Mouse (Mus musculus): ENCODE measurements around the gene Col15a1.

The Col15a1 gene

DNA sequence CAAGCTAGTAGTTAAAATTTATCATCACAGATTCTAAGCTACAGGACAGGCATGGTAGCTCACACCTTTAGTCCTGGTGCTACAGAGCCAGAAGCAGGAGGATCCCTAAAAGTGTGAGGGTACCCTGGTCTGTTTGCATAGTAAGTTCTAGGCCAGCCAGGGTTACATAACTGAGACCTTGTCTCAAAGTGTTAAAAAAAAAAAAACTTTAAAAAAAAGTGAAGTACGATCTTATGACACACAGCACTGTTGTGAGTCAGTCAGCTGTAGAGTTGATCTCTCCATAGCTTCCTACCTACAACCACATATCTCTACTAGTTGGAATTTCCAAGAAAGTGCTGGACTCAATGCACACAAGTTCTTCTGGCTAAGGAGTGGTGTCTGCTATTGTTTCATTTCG, 67.0 kb downstream of the Col15a1 start:
- no peak for DNase-seq

DNA sequence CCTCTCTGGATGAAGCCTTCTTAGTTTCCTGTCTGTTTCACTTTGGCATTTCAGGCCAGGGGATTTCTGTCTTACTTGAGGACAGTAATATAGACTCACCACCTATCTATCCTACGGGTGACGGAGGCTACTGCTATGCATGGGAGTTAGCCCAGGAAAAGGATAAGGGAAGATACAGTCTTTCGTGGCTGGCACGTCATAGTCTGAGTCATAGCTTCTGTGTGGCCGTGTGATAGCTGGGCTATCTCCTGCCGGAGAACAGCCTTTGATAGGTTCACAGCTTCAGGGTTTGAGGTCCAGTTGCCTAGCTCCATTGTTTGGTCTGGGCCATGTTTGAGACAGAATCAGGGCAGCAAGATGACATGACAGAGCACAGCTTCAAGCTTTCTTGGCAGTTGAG, 70.4 kb downstream of the Col15a1 start:
- no peak for DNase-seq

DNA sequence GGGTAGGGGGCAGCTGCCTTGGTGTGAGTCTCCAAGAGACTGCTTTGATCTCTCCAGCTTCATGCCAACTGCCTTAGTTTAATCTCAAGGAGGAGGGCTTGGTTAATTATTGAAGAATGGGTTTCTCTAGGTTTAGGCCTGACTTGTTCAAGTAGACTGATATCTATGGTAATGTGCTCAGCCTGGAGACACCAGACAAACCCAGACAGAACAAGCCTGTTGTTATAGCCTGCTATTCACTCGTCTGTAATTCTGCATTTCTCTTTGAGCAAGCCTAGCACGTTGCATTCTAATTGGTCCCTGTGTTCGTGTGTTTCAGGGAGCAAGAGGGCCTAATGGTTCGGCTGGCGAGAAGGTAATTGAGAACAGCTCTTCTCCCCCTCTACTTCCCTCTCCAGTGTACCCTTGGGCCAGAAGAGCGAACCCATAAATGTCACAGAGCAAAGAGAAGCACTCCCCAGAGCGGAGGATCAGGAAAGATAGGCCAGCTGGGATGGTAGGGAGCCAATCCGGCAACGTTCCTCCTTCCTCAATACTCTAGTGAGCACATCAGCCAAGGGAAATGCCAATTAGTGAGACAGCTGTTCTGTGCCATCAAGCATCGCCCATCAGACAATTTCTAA, 71.2 kb downstream of the Col15a1 start:
- no peak for DNase-seq

DNA sequence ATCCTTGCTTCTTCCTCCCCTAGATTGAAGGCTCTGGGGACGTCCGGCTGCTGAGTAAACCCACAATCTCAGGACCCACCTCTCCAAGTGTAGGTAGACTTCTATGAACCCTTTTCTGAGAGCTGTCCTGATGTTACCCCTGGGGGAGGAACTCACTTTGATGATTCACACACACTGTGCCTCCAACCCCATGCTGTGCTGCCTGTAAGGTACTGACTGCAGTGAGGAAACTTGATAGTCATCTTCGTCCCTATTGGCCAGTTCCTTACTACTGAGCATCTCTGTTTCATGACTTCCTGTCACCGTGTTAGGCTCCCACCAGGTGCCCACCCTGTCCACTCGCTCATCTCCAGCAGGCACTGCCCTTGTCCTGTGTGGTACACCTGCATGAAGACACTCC, 72.2 kb downstream of the Col15a1 start:
- no peak for DNase-seq

DNA sequence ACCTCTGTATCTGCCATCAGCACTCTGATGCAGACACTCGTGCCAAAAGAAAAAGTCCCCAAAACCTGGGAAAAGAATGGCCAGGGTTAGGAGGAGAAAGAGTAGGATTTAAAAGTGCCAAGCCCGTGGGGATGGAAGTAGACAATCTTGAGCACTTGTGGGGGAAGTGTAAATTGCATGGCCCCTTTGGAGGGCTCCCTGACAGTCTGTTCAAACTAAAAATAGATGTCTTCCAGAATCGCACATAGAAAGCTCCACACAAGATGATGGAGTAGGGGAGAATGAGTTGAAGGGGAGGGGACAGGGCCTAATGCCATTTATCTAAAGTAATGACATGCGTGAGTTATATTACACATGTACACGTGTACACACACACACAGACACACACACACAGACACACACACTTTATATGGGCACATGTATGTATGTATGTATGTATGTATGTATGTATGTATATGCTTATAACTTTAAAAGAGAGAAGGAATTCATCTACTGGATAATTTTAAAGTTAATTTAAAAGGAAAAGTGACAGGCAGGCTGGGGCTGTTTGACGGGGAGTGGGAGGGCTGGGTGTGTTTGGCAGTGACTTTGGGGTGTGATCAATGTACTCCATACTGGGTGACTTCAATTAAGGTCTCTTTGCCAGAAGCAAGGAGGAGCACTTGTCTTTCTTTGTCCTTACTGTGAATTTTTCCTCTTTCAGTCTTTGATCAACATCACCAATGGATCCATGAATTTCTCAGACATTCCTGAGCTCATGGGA, 74.1 kb downstream of the Col15a1 start:
- DNase-seq: no peak

DNA sequence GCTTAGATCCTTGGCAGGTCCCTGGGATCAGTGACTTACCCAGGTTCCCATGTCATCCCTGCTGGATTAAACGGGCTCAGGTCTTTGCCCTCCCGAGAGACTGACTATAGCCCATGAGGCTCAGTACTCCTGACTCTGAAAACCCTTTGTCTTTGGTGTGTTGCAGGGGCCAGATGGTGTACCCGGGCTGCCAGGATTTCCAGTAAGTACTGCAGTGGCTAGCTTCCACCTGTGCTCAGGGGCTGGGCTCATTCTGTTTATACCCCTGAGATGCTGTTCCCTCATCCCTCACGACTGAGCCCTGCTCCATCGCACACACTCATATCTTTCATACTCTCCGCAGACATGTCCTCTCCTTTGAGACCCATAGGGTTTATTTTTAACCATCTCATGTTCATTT, 76.3 kb downstream of the Col15a1 start:
- peak; percentile 49 for DNase-seq

DNA sequence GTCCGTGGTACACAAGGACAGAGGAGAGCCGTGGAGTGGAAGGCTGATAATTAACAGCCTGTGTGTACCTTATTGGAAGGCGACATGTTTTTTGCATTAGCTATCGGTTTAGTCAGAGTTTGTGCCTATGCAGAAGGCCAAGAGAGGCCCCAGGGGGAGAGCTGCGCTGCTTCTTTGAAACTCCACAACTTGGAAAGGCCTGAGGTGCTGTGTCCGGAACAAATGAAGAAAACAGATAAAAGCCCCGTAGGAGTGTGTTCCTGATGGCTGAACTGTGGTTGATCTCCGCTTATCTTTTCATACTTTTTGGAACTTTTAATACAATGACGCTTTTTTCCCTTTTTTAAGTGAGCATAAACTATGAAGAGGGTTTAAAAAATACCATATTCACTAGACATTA, 76.9 kb downstream of the Col15a1 start:
- DNase-seq: no peak

DNA sequence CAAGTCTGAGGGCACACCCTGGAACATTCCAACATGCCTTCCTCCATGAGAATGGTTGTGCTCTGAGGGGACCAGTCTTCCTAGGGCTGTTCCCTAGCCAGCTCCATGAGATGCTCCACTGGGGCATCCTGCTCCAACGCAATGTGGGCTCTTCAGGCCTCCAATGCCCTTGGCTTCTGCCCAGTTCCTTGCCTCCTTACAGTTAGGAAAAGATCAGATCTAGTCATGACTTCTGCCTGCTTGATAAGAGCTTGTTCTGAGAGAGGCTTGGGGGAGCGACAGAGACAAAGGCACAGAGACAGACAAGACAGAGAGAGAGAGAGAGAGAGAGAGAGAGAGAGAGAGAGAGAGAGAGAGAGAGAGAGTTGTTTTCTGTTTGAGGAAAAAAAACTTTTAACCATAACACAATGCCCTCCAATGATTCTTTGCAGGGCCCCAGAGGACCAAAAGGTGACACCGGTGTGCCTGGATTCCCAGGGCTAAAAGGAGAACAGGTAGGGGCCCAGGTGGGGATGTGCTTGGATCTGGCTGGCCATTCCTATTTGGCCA, 78.7 kb downstream of the Col15a1 start:
- DNase-seq: no peak

DNA sequence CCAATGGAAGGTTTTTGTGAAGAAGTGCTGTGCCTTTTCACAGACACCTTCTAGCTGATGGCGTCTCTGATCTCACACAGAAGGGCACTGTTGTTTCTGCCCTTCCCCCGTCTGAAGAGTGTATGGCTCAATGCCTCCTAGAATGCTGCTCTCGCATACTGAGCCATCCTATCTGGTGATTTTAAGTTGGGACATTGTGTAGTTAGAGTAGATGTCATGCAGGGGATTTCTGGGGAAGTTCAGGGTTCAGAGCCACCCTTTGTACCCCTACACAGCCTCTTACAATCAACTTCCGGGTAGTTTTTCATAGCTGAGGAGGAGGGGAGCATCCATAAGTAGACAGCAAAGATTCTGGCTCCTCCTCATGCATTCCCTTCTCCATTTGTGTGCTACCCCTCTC, 79.5 kb downstream of the Col15a1 start:
- no peak for DNase-seq

DNA sequence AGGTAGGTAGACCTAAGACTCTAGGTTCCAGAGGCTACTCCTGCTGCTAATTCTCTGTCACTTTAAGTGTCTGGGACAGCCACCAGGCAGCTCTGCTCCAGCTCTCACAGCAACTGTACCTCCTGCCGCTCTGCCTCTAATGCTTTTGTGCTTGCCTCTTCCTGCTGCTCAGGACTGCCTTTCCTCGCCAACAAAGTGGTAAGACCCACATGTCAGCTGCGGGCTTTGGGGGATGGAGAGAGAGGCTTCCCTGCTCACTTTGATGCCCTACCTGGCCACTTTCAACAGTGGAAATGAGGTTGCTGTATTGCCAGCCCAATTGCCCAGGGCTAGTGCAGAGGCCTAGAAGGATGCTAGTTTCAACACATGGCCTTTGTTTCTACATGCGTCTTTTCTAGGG, 80.3 kb downstream of the Col15a1 start:
- no peak for DNase-seq

DNA sequence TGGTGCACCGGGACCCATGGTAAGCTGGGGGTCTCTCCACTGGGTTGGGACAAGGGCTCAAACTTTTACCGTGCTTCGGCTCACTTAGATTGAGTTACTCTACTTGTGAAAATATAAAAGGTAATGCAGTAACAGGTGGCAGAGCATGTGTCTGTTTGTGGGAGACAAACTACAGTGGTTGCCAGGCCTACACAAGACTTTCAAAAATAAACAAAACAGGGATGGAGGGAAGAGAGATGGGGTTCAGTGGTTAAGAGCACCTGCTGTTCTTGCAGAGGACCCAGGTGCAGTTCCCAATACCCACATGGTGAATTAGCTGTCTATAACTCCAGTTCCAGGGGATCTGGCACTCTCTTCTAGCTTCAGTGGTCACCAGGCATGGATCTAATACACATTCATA, 81.6 kb downstream of the Col15a1 start:
- DNase-seq: no peak

DNA sequence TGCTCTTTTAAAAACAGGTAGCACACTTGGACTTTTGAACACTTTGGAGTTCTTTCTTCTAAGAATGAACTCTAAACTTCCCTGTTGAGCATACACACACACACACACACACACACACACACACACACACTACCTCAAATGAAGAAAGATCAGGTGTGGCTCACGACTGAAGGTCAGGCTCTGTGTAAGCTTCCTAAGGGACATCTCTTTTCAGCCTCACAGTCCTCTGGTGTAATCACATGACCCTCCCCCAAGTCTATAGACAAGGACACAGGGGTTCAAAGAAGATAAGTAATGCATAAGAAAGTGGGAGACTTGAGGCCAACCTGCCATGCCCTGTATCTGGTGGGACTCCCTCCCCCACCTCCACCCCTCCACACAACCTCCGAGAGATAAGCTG, 82.5 kb downstream of the Col15a1 start:
- DNase-seq: no peak

DNA sequence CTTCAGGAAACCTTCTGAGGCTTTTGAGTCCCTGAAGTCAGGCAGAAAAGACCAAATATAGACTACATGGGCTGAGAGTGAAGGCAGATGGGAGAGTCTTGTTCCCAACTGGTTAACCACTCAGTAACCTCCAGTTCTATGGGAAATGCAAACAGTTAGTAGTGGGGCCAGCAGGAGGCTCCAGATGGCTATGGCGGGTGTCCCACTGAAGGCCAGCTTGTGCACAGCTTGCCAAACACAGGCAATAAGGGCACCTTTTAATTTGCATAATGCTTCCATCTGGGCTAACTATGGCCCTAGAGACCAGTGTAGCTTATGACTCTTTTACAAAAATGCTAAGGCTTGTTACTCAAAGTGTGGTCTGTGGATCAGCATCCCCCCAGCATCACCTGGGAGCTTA, 83.1 kb downstream of the Col15a1 start:
- peak; percentile 89 for DNase-seq

DNA sequence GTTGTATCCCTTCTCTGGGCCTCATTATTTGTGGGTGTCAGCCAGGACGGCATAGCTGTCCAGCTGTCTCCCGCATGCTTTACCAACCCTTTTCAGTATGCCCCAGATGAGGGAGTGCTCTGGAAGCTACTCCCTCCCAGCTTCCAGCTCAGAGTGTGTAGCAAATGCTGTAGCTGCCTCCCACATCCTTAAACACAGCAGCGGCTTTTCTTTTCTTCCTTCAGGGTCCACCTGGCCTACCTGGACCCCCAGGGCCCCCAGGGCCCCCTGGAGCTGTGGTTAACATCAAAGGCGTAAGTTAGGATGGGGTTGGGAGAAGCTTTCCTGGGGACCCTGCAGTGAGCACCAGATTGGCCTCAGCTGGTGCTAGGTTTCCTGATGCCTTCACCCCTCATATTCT, 85.0 kb downstream of the Col15a1 start:
- DNase-seq: no peak

DNA sequence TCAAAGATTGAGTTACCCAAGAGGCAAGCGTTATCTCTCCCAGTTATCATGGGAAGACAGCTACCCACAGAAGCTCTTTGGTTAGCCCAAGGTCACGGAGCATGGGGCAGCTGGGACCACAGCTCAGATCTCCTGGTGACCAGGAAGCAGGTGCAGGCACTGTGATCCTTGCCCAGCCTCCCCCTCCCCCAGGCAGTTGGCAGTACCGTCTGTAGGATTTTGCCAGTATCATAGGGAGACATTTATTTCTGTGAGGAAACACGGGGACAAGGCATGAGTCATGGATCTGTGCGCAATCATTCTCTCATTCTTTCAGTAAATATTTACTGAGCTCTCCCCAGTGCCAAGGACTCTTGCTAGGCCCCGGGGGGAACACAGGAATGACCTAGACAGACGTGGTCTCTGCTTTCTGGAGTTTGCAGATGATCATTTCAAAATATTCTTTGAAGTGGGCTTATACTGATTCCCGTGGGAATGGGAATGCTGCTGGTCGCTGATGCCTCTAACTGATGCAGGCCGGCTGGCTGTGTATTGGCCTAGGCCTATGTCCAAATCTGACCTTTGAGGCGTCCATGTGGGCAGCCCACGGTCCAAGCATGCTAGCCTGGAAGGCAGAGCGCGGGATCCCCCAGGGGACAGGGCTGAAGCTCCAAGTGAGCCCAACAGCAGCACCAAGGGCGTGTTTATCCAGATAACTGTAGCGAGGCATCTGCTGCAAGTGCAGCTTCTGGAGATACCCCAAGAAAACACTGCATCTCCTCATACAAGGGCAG, 86.0 kb downstream of the Col15a1 start:
- peak; percentile 85 for DNase-seq

DNA sequence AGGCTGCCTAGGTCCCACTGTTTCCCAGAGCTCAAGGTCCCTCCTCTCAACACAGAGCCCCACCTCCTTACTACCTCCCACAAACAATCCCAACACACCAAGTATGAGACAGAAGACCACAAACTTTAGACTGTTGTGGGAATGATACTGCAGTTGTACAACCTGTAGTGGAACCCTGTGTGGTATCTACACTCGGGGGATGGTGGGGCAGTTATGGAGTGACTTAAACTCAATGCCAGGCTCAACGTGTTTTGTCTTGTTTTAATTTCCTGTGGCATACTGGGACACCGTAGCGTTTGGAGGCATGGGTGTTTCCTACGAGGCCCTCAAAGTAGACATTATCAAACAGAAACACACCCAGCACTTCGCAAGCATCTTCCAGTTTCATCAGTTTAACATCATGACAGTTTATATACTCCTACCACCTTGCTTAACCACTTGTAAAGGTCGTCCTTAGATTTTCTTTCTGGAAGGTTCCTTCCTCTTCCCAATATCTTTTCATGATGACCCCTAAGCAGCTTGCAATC, 86.6 kb downstream of the Col15a1 start:
- DNase-seq: no peak

DNA sequence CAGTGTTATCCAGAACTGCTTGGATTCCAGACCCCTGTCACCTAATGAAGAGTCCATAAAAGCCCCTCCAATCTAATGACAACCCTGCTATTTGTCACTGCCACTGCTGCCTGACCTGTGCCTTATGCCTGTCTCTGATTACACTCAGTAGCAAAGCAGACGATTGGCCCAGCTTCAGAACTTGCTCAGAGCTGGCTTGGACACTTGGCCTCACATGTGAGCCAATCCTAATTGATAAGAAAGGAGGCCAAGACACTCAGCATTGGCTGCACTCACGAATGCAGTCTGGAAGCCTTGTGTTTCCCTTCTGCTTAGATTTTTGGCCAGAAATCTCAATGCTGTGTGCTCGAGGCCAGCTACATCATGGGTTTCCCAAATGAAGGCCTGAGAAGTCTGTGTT, 87.6 kb downstream of the Col15a1 start:
- DNase-seq: peak; percentile 61

DNA sequence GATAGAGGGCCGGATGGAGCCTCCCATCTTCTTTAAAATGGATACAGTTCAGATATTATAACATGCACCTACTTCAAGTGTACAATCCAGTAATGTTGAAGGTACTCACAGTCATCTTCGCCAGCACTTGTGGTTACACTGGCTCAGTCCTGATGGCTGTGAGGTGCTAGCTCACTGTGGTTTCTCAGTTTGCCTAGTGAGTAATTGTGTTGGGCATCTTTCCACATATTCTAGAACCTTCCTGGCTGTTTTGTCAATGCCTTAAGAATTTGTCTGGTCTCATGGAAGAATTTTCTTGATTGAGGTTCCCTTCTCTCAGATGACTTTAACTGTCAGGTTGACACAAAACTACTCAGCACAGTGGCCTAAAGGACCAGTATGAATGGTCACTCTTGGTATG, 92.7 kb downstream of the Col15a1 start:
- DNase-seq: no peak

DNA sequence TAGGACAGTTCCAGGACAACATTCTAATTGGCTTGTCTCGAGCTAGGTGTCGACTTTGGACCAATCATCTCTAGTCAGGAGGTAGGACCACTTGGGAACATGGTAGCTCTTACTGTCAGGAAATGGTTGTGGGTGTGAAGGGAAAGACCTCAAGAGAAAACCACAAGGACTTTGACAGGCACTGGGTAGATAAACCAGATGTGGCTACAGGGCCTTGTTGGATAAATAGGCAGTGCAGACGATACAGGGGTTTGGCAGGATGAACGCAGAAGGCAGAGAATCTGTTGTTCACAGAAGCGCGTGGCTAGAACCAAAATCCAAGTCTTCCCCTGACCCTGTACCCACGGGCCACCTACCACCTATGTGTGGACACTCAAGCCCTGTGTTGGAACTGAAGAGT, 94.6 kb downstream of the Col15a1 start:
- DNase-seq: no peak

DNA sequence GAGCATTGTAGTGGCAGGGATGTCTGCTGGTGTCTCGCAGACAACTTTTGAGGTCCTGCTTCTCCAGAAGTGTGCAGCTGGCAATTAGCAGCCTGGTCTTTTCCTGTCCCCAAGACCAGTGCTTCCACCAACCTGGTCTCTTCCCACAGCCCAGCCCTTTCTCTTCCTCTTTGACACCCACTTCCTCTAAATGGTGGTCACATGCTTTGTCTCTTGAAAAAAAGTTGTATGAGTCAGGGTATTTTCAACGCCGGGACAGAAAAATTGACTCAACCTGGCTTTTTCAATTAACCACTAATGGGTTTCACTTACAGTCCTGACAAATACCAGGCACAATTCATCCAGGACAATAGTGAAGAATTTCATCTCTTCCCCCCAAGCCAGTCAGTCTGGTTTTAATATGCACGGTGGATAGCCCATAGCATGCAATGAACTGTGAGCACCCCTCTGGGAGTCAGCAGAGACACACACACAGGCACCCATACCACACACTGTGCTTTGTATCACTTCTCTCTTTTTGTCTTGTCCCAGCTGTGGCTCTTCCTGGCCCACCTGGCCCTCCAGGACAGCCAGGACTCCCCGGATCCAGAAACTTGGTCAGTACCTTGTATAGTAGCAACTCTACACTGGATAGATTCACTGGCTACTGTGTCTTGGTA, 95.5 kb downstream of the Col15a1 start:
- no peak for DNase-seq

DNA sequence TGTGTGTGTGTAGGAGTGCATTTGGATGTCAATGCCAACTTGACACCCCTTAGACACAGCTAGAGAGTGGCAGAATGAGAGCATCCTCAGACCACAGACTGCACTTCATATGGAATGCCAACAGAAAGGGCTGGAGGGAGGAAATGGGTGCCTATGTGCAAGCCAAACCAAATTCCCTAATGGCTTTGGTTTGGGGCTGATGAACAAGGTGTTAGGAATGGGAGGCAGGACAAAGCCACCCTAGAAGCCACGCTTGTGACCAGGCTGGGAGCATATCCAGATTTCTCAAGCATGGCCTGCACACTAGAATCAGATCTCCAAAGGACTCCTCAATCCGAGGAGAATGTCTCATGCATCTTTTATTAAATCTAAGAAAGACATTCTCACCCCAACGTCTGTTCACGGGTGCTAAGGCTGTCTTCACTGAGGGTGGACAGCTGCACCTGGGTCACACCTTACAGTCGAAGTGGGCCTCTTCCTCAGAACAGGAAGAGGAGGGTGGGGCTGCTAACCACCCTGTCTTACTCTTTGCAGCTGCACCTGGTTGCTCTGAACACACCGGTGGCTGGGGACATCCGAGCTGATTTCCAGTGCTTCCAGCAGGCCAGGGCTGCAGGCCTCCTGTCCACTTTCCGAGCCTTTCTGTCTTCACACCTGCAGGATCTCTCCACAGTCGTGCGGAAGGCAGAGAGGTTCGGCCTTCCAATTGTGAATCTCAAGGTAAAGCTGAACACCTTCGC, 102.1 kb downstream of the Col15a1 start:
- DNase-seq: no peak

DNA sequence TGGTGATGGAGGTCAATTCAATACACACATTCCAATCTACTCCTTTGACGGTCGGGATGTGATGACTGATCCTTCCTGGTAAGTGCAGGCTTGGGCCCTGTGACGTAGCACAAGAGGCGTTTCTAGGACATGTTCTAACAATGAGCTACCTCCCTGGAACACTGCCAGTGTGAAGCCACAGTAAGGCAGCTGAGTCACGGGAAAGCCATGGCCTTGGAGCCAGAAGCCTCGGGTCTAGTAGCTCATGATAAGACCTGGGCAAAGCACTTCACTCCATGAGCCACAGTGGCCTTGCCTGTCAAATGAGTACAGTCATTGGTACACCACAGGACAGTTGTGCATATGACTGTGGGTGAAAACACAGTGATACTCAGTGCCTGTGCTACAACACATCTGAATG, 102.9 kb downstream of the Col15a1 start:
- DNase-seq: no peak
